Mouse (Mus musculus) bone marrow, adult 2 months (tissue): ENCODE results near the gene Hic1.

Experiments
- CTCF ChIP-seq: fragments of 200-500 bp; IDR thresholded peaks from 2 replicates; pipeline ENCODE4 v1.5.1; 2011; ENCODE audit warnings: low read length, control low read depth; ENCODE audit not compliant: control insufficient read depth, insufficient read depth
- POLR2A ChIP-seq: fragments of 200-500 bp; IDR thresholded peaks from 2 replicates; pipeline ENCODE4 v1.6.1; 2011; ENCODE audit warnings: low read depth, mild to moderate bottlenecking, control low read depth, low read length, borderline replicate concordance; ENCODE audit not compliant: control insufficient read depth

DNA sequence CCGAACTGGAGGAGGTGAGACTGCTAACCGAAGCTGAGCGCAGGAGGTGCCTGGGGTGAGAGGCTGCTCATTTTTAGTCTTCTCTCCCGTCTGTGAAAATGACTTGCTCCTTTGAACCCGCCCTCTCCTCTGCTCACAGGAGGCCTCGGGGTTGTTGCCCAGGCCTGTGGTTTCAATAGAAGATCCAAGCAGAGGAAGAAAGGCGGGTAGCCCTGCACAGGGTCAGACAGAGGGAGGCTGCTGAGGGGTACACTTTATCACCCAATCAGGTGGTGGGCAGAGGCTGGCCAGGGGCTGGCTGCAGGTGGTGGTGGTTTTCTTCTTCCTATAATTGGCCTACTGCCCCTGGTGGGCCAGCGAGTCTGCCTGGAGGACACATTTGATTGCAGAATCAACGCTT is 35.2 kb upstream of the Hic1 start:
- TF ChIP-seq POLR2A = no peak
- no peak for TF ChIP-seq CTCF
